Mouse (Mus musculus) adrenal gland, adult 8-10 months (tissue): Measurements from ENCODE around the gene Cd209c. TPM values are rescaled to one million over a fixed set of nuclear protein-coding genes. Genes with fewer than 3 reads are reported as not detected.

Experiments
- DNase-seq: peaks from one replicate; pipeline ENCODE4 v3.0.0; 2022
- total RNA-seq, 4 experiments: library from RNA; stranded (reverse); gene quantifications; 2 replicates each; pipeline ENCODE4 v1.2.4; 2022

Gene Cd209c
- total RNA-seq = 1 to 10 TPM in 2 of 4 experiments, under 1 TPM in 1, not detected in 1; 0.78 to 1.7 (median 1.1) TPM

DNA sequence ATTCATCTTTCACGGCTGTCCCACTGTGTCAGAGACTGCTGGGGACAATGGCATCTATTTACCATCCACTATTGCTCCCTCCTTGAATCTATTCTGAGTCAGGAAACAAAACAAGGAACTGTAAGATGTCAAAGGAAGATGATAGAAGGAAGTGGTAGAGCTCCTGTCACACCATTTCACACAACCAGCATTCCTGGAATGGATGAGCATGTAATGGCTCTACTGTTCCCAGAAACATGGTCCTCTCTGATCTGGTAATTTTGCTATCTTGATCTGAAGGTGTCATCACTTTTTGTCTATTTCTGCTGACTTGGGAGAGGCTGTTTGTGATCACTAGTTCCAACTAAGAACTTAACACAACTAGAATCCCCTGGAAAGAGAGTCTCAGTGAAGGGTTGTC is at the start of gene Cd209c:
Gene Cd209c, minus strand, starts transcription at position 101 of the 400 bp plus-strand sequence.
- no peak for DNase-seq

GRCm38 (mm10) chr8:3994219-3994618 is 39.7 kb upstream of the Cd209c start:
- no peak for DNase-seq

DNA sequence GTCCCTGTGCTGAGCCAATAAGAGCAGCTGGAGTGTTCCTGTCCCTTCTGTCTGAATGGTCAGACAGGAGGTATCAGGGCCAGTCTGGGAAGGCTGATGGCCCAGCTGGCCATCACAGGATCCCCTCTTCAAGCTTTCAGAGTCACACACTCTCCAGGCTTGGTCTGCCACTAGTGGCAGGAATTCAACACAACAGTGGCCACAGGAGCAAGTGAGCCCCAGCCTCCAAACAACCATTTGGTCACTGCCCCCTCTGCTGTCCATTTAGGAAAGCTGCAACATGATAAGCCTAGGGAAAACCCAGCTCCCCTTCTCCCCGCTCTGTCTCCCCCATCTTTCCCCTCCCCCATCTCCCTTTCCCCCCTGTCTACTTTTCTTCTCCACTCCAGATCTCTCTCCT is 1.5 kb upstream of the Cd209c start:
- DNase-seq = peak; percentile 3

DNA sequence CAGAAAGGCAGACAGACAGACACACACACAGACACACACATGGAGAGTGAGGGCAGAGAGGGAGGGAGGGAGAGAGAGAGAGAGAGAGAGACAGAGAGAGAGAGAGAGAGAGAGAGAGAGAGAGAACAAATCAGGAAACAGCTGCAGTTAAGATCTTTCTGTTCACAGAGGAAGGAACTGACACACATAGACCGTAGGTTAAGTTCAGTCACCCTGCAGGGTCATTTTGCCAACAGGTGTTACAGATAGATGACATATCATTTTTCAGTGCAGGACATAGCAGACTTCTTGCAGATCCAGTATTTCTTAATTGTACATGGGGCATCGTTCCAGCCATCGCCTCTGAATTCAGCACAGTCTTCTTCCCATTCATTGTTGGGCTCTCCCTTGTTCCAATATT is 14.5 kb downstream of the Cd209c start:
- DNase-seq = no peak

GRCm38 (mm10) chr8:3926744-3927143 is 27.8 kb downstream of the Cd209c start, which contains the start of gene Cd209b:
Gene Cd209b, minus strand, starts transcription at chr8:3926844.
- DNase-seq = no peak

Other genes with a start within 250 kb of the Cd209c start
- not detected for gene Clec4g, start 234.1 kb downstream of the Cd209c start, total RNA-seq
- gene Cd209a, start 205.8 kb downstream of the Cd209c start, total RNA-seq = 1 to 10 TPM in 2 of 4 experiments, under 1 TPM in 1, not detected in 1; 0.28 to 1.4 (median 1.2) TPM
- gene Cd209e, start 100.4 kb downstream of the Cd209c start, total RNA-seq = not detected
- gene Cd209d, start 76.2 kb downstream of the Cd209c start, total RNA-seq = 1 to 10 TPM in 3 of 4 experiments, under 1 TPM in 1; 0.73 to 2.2 (median 1.4) TPM
- gene Cd209b, start 27.9 kb downstream of the Cd209c start, total RNA-seq = 1 to 10 TPM; 1.1 to 2.3 (median 1.7) TPM
- gene Cd209f, start 151.1 kb upstream of the Cd209c start, total RNA-seq = 1 to 10 TPM; 1.2 to 4.3 (median 2.1) TPM
- gene Cd209g, start 179.4 kb upstream of the Cd209c start, total RNA-seq = 1 to 10 TPM in 1 of 4 experiments, under 1 TPM in 3; 0.35 to 1.2 (median 0.67) TPM
- 10 to 100 TPM; 40.0 to 81.6 (median 54.5) TPM for gene Evi5l, start 211.8 kb upstream of the Cd209c start, total RNA-seq